Mouse (Mus musculus) heart, adult 2 months (tissue): ENCODE results near the gene Chp1. TPM values are rescaled to one million over a fixed set of nuclear protein-coding genes. Genes with fewer than 3 reads are reported as not detected.
A peak's percentile ranks its signal among the peaks of the same experiment; 100 is the strongest.
"Not testable (repeated sequence)": the region's sequence is repeated elsewhere in the genome, so short reads cannot be mapped to it uniquely, and the experiment has no call there.

Source experiments
- DNase-seq, 2 experiments: peaks; one replicate each; pipeline ENCODE4 v3.0.0; 2021
- H3K27ac ChIP-seq: fragments of 200-600 bp; 2 replicates; pipeline ENCODE4 v1.8.1; 2022
- H3K27me3 ChIP-seq: fragments of 200-500 bp; 2 replicates; pipeline ENCODE4 v1.6.1; 2012; ENCODE audit warnings: mild to moderate bottlenecking, low read length, inconsistent platforms, mixed read lengths; ENCODE audit not compliant: control insufficient read depth, insufficient read depth
- H3K36me3 ChIP-seq: fragments of 200-500 bp; 2 replicates; pipeline ENCODE4 v1.6.1; 2012; ENCODE audit warnings: low read length, inconsistent platforms; ENCODE audit not compliant: control insufficient read depth, insufficient read depth
- H3K4me1 ChIP-seq: fragments of 200-500 bp; 2 replicates; pipeline ENCODE4 v1.6.1; 2011; ENCODE audit warnings: low read length; ENCODE audit not compliant: control insufficient read depth, insufficient read depth
- H3K4me3 ChIP-seq: fragments of 200-600 bp; 2 replicates; pipeline ENCODE4 v1.8.1; 2022
- H3K79me2 ChIP-seq: fragments of 200-500 bp; replicated peaks from 2 replicates; pipeline ENCODE4 v1.6.1; 2012; ENCODE audit warnings: mild to moderate bottlenecking, inconsistent platforms, low read length, moderate library complexity, mixed read lengths; ENCODE audit not compliant: control insufficient read depth, insufficient read depth
- H3K9ac ChIP-seq: fragments of 200-500 bp; 2 replicates; pipeline ENCODE4 v1.6.1; 2012; ENCODE audit warnings: low read depth, mild to moderate bottlenecking, control low read depth, inconsistent platforms, low read length, mixed read lengths
- CTCF ChIP-seq: fragments of 200-600 bp; IDR thresholded peaks from 2 replicates; pipeline ENCODE4 v1.8.1; 2022; ENCODE audit warnings: antibody characterized with exemption, mild to moderate bottlenecking, moderate library complexity
- EP300 ChIP-seq: fragments of 200-500 bp; IDR thresholded peaks from 2 replicates; pipeline ENCODE4 v1.6.1; 2011; ENCODE audit warnings: low read depth, low read length, control low read depth; ENCODE audit not compliant: insufficient read depth
- POLR2A ChIP-seq: fragments of 200-500 bp; IDR thresholded peaks from 2 replicates; pipeline ENCODE4 v1.6.1; 2011; ENCODE audit warnings: mild to moderate bottlenecking, low read depth, low read length, control low read depth; ENCODE audit not compliant: insufficient read depth
- WGBS: fragments of 180-500 bp; shearing (Covaris S2); methylation state at CpG from one replicate; pipeline ENCODE4 v1.1.7; 2018; 5-methylcytosine and 5-hydroxymethylcytosine counted together
- intact Hi-C: fragments of 180-260 bp; cut with DNase I; formaldehyde crosslinking; loops from one replicate; pipeline ENCODE4 v1.15.1; 2025
- polyA plus RNA-seq: library from polyadenylated mRNA; depleted of rRNA; stranded (reverse); fragments of >200 nt; gene quantifications from 2 replicates; pipeline ENCODE4 v1.2.3, GENCODE M21; 2012
- total RNA-seq, 2 experiments: library from RNA; stranded (reverse); gene quantifications; 2 replicates each; pipeline ENCODE4 v1.2.3; 2021

The Chp1 gene
- total and polyA plus RNA-seq, 3 experiments, result 71.0 to 97.3 (median 76.6) TPM

DNA sequence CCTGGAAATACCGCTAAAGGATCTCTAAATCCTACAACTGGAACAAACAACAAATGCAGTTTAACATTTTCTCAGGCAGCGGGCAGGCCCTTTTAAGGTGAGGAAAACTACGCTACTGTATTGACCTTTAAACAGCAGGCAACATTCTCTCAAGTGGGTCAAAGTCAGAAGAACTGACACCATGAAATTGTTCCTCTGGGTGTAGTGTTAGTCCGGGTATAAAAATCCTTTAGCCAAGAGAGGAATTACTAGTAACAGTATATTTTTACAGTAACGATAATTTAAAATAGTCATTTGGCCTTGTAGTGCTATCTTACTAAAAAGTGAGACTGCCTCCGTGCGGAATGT is 46.2 kb downstream of the Chp1 start:
- Histone ChIP-seq H3K9ac (peak overlapping the region; percentile 65), H3K36me3 (peaks cover 27% of the 10 kb centered on the region), H3K4me1 (peaks cover 13% of the 10 kb centered on the region), H3K79me2 (peaks cover 3% of the 10 kb centered on the region; the same call in 1 of the 2 replicates), H3K4me3 (peak overlapping the region; percentile 77), H3K27ac (peak overlapping the region; percentile 99), H3K27me3 (no peaks in the 10 kb centered on the region)
- WGBS, result 6% methylated on average over 7 of the region's 7 CpGs
- 0 out of 2 replicates have a peak, but pooled peaks have one; percentile 27 for TF ChIP-seq CTCF
- TF ChIP-seq EP300, result no peak
- DNase-seq, result no peak
- intact Hi-C loops, result loop anchor here (2.0 kb wide), 4 partner anchors 25 to 117 kb away; partner anchors contain the start of genes Chp1, Exd1, Ino80 and Nusap1

DNA sequence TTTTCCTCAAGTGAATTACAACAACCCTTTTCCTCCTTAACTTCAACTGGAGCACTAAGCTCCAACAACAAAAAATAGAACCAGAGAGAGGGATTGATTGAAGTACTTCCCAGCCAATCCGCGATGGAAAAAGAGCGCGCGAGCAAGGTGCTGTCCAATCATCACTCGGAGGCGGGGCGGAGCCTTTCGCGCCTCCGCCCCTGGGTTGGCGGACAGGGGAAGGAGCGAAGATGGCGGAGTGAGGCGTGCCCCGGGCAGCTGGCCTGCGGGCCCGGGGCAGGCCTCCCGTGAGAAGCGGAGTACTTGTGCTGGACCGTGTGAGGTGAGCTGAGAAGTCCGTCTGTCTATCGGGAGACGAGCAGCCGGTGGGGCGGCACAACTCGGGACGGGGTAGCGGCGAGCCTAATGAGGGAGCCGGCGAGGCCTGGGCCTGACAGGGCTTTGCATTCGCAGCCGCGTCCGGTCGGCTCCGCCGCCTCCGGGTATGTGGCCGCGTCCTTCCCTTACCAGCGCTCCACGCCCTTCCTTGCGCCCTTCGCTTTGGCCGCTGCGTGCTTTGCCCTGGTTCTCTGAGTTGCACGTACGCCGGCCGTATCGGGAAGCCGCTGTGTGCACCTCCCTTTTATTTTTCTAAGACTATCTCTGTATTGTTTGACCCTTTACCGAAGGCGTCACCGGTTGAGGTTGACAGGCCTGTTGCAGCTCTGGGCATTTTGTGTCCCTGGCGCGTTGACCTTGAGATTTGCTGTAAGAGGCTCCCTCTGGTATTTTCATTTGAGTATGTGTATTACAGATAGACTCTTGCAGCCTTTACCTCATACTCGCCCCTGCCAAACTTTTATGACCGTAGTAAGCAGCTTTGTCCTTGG is 46.9 kb downstream of the Chp1 start:
- TF ChIP-seq POLR2A, result peak; percentile 90
- no peak for TF ChIP-seq EP300
- no peak; the same call in 1 of the 2 replicates for TF ChIP-seq CTCF
- peak; percentile 94 to 96 for DNase-seq
- under 1% methylated on average over 61 of the region's 61 CpGs for WGBS
- Histone ChIP-seq H3K4me3 (peak overlapping the region; percentile 77), H3K79me2 (peaks cover 3% of the 10 kb centered on the region; the same call in 1 of the 2 replicates), H3K9ac (peak overlapping the region; percentile 95), H3K27ac (peak overlapping the region; percentile 99), H3K36me3 (peaks cover 32% of the 10 kb centered on the region), H3K4me1 (peaks cover 13% of the 10 kb centered on the region), H3K27me3 (no peaks in the 10 kb centered on the region)
- intact Hi-C loops, result loop anchor here (2.0 kb wide), 2 partner anchors 24 to 48 kb away; partner anchors contain the start of genes Chp1, Exd1, Nusap1 and Oip5

DNA sequence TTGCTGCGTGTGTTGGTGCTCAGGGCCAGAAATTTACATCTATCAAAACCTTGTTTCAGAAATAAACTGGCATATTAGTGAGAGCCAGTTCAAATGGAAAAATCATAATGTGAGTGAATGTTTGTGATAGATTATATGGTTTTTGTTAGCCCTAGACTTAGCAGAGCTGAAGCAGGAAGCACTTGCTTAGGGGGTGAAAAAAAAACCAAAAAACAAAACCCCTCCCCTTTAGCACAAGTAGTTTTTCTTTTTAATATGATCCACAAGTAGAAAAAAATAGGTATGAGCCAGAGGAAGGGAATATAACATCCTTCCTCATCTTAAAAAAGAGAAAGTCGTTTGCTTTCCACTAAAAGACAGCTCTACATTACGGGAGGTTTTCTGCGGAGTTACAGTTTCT is 47.8 kb downstream of the Chp1 start:
- H3K27me3 ChIP-seq, result no peaks in the 10 kb centered on the region
- H3K27ac ChIP-seq, result peak overlapping the region; percentile 99
- H3K9ac ChIP-seq, result peak overlapping the region; percentile 63; the same call in 1 of the 2 replicates
- 10% methylated on average over 4 of the region's 4 CpGs for WGBS
- H3K4me1 ChIP-seq, result peaks cover 17% of the 10 kb centered on the region
- no peak for DNase-seq
- no peak for TF ChIP-seq POLR2A
- no peak for TF ChIP-seq CTCF
- no peak for TF ChIP-seq EP300
- H3K36me3 ChIP-seq, result peaks cover 41% of the 10 kb centered on the region
- peaks cover 3% of the 10 kb centered on the region; the same call in 1 of the 2 replicates for H3K79me2 ChIP-seq
- intact Hi-C loops, result loop anchor here (2.0 kb wide), 2 partner anchors 23 to 49 kb away; partner anchors contain the start of genes Chp1, Exd1, Nusap1 and Oip5
- peak overlapping the region; percentile 77 for H3K4me3 ChIP-seq

DNA sequence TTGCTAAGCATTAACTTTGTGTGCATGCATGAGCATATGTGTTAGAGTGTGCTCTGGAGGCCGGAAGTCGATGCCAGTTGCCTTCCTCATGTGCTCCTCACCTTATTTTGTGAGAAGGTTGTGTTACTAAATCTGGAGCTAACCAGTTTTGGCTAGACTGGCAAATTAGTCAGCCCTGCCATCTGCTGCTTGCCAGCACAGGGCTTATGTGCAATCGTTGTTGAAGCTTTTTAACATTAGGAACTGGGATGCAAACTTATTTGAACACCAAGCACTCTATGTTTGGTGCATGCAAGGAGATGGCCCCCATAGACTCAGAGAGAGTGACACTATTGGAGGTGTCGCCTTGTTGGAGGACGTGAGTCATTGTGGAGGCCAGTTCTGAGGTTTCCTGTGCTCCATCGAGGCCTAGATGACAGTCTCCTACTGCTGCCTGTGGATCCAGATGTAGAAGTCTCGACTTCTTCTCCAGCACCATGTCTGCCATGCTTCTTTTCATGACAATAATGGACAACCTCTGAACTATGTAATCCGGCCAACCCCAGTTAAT is 49.4 kb downstream of the Chp1 start:
- 48% methylated on average over 8 of the region's 8 CpGs for WGBS
- no peak for DNase-seq
- peaks cover 54% of the 10 kb centered on the region for H3K36me3 ChIP-seq
- H3K27me3 ChIP-seq, result no peaks in the 10 kb centered on the region
- peak overlapping the region; percentile 99; the same call in 1 of the 2 replicates for H3K27ac ChIP-seq
- TF ChIP-seq CTCF (no peak), EP300 (0 out of 2 replicates have a peak, but pooled peaks have one; percentile 49)
- intact Hi-C loops, result no loop called here
- H3K4me1 ChIP-seq, result peaks cover 23% of the 10 kb centered on the region
- no peak overlapping the region for H3K4me3 ChIP-seq
- H3K79me2 ChIP-seq, result peaks cover 4% of the 10 kb centered on the region; the same call in 1 of the 2 replicates
- no peak overlapping the region for H3K9ac ChIP-seq

DNA sequence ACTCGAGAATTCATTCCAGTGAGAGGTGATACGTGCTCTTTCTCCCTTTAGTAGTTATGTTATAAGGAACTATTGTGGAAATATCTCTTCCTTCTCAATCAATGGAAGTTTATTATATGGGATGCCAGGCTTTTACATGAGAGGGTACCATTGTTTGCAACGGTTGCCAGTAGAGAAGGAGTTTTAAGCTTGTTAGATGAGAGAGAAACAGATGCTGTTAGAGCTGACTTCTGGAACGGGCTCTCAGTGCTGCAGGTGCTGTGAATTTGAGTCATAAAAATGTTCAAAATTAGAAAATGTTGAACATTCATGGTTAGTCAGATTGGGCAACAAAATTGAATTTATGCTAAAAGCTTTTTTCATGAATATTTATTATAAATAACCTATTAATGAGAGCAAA is 53.5 kb downstream of the Chp1 start:
- TF ChIP-seq POLR2A, result no peak
- TF ChIP-seq CTCF, result no peak
- no peak for TF ChIP-seq EP300
- Histone ChIP-seq H3K27me3 (no peaks in the 10 kb centered on the region), H3K4me1 (peaks cover 22% of the 10 kb centered on the region), H3K36me3 (peaks cover 81% of the 10 kb centered on the region), H3K27ac (no peak overlapping the region), H3K9ac (no peak overlapping the region), H3K79me2 (peaks cover 4% of the 10 kb centered on the region), H3K4me3 (no peak overlapping the region)
- intact Hi-C loops, result no loop called here
- no peak for DNase-seq
- WGBS, result 64% methylated on average over 4 of the region's 4 CpGs

DNA sequence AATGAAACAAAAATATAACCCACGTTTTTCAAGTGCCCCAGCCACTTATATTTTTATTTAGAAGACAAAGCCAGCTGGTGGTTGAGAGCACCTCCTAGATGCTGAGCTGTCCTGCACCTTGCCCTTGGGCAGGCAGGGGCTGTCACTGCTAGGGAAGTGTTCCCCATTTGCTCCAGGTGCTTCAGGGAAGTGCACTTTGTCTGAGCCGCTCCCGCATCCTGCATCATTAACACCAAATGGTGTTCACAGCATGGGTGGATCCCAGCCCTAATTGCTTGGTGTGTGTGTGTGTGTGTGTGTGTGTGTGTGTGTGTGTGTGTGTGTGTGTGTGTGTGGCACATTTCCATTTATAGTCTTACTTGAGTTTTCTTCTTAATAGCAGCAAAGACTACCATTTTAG is 54.1 kb downstream of the Chp1 start:
- H3K27ac ChIP-seq, result not testable (repeated sequence)
- 34% methylated on average over 3 of the region's 3 CpGs for WGBS

More for the DNA sequence above, 54.1 kb downstream of the Chp1 start:
- H3K4me1 ChIP-seq, result peaks cover 21% of the 10 kb centered on the region
- H3K4me3 ChIP-seq, H3K27me3 ChIP-seq, H3K79me2 ChIP-seq, DNase-seq, intact Hi-C loops: not testable (repeated sequence)
- H3K36me3 ChIP-seq, result peaks cover 80% of the 10 kb centered on the region
- H3K9ac ChIP-seq, result 0 out of 2 replicates have a peak overlapping the region, but pooled peaks have one; percentile 12
